Mouse (Mus musculus): ENCODE measurements around the gene Glt6d1.

Gene Glt6d1

GRCm38 (mm10) chr2:25789092-25789491, 26.6 kb downstream of the Glt6d1 start:
- DNase-seq = no peak

DNA sequence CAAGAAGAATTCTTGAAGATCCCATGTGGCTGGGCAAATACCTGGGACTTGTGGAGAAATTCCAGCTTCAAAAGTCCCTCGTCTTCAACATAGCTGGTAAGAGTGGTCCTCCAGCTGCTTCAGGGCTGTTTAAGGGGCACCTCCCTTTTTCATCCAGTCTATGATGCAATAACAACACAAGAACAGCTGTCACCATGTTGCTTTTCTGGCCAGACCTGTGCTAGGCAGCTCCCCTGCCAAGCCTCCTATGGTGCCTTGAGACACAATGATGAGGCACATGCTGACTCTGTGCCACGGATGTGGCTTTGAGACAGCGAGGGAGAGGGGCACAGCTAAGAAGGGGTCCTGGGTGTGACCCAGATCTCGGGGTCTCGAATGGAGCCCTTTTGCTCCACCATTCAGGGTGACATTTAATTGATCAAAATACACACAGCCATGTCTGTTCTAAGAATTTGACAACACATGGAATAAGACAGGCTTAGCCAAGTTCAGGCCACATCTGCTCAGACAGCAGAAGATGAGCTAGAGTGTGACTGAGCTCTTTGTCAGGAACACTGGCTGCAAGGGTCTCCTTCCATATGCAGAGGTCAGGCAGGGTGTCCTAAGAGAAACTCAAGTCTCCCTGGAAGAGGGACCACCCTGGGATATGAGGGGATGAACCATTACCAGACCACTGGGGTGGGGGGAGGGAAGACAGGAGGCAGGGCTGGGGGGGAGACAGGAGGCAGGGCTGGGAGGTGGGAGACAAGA, 29.9 kb downstream of the Glt6d1 start:
- DNase-seq = no peak

GRCm38 (mm10) chr2:25781957-25782356, 33.7 kb downstream of the Glt6d1 start, which contains the start of gene Gm13539:
Gene Gm13539 (plus strand): TSS chr2:25782257.
- DNase-seq = no peak

DNA sequence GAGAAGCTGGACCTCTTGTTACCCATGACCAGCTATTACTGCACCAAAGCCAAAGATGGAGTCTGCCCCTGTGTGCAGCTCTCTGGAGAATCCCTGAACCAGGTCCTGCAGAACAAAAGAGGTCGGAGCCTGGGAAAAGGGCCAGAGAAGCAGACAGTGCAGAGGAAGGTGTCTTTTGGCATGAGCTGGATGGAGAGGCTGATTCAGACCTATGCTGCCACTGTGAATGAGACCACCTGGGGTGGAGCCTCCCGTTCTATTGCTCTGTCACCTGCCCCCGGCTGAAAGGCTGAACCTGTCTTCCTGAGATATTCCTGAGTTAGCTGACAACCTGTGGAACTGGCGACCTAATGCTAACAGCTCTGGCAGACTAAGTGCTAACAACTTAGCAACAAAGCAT, 34.7 kb downstream of the Glt6d1 start:
- DNase-seq = peak; percentile 29

- no peak for DNase-seq
Observed at GRCm38 (mm10) chr2:25779076-25779475, 36.6 kb downstream of the Glt6d1 start.

DNA sequence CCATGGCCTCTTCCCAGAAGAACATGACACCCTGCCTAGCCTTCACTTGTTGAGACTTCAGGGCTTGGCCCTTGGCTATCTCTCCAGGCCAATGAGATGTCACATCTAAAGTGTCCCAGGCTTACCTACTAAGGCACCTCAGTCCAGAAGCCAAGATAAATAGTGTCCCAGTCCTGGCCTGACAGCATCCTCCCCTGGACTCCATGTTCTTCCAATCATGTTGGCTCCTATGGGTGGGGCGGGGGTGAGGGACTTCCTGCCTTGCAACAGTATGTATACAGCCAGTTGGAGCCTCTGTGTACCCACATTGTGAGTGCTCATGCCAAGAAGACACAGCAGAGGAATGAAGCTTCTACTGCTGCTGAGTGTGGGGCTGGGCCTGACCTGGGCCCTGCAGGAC, 38.9 kb downstream of the Glt6d1 start, which contains the start of gene Lcn11:
Lcn11 (plus strand) TSS at position 301 of the 400 bp plus-strand sequence.
- no peak for DNase-seq

GRCm38 (mm10) chr2:25775991-25776390, 39.7 kb downstream of the Glt6d1 start:
- no peak for DNase-seq

DNA sequence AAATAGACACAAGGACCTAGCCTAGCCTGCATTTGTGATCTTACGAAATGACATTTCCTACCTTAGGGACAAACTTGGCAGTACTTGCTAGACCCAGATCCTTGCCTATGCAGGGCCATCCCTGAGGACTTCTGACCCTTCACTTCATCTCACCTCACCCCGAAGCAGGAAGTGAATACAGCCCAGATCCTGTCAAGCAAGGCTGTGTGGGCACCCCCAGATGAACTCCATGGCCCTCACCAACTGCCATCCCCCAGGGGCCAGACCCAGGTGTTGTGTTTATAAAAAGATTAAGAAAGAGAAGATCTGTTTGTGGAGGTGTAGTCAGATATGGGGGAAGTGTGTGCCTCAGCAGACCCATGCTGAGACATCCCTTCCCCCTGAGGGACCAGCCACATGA, 41.0 kb downstream of the Glt6d1 start:
- DNase-seq = no peak

DNA sequence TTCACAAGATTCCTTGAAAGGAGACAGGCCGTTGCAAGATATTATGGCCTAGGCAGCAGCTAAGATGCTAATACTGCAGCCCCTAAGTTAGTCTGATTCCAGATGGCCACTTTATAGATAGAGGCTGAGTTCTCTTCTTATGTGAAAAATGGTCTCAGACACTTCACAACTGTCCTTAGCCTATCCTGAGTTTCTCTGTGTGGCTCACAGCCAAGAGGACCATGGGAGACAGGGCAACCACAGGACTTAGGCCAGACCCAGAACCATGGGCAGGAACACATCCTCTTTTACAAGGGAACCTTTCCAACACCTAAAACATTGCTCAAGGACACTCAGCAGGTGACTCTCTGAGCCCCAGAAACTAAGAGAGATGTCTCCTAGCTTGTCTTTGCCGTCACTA, 42.1 kb downstream of the Glt6d1 start:
- no peak for DNase-seq

GRCm38 (mm10) chr2:25767764-25768163, 47.9 kb downstream of the Glt6d1 start:
- DNase-seq = no peak

- no peak for DNase-seq
Observed at GRCm38 (mm10) chr2:25765269-25765668, 50.4 kb downstream of the Glt6d1 start, which contains the start of gene Lcn3. Gene Lcn3 (plus strand): TSS chr2:25765569.

GRCm38 (mm10) chr2:25758064-25758625, 57.5 kb downstream of the Glt6d1 start:
- no peak for DNase-seq

- no peak for DNase-seq
Observed at GRCm38 (mm10) chr2:25754201-25754600, 61.4 kb downstream of the Glt6d1 start.

Measured in cerebellum, adult 9-10 months (tissue).